Mouse (Mus musculus) embryonic facial prominence, embryonic 11.5 days (tissue): ENCODE measurements around the gene Tcf25. TPM values are rescaled to one million over a fixed set of nuclear protein-coding genes. Genes with fewer than 3 reads are reported as not detected.
A peak's percentile ranks its signal among the peaks of the same experiment; 100 is the strongest.
"Not testable (repeated sequence)": the region's sequence is repeated elsewhere in the genome, so short reads cannot be mapped to it uniquely, and the experiment has no call there.

Experiments
- ATAC-seq: fragments of 200-750 bp; cut with Nextera tagmentation; replicated peaks from 2 replicates; pipeline ENCODE4 v1.8.0; 2017; ENCODE audit warnings: low read depth; ENCODE audit not compliant: insufficient number of reproducible peaks, low FRiP score, low TSS enrichment
- DNase-seq: peaks from one replicate; pipeline ENCODE4 v3.0.0-alpha.2; 2015; ENCODE audit warnings: low spot score
- H3K27ac ChIP-seq: fragments of 300-500 bp; sonication (generic); replicated peaks from 2 replicates; pipeline ENCODE4 v1.5.1; 2014; ENCODE audit warnings: mild to moderate bottlenecking, low read depth, low read length, control low read depth
- H3K27me3 ChIP-seq: fragments of 300-500 bp; sonication (generic); 2 replicates; pipeline ENCODE4 v1.6.1; 2014; ENCODE audit warnings: mild to moderate bottlenecking, low read length, moderate library complexity, mixed read lengths; ENCODE audit not compliant: control insufficient read depth, insufficient read depth
- H3K36me3 ChIP-seq: fragments of 300-500 bp; sonication (generic); replicated peaks from 2 replicates; pipeline ENCODE4 v1.6.1; 2014; ENCODE audit warnings: low read depth, mild to moderate bottlenecking, low read length, moderate library complexity, mixed read lengths; ENCODE audit not compliant: control insufficient read depth, insufficient read depth
- H3K4me1 ChIP-seq: fragments of 300-500 bp; sonication (generic); 2 replicates; pipeline ENCODE4 v1.6.1; 2014; ENCODE audit warnings: low read length, mixed read lengths; ENCODE audit not compliant: control insufficient read depth, insufficient read depth
- H3K4me2 ChIP-seq: fragments of 300-500 bp; sonication (generic); 2 replicates; pipeline ENCODE4 v1.6.1; 2014; ENCODE audit warnings: low read depth, mild to moderate bottlenecking, control low read depth, low read length, moderate library complexity
- H3K4me3 ChIP-seq: fragments of 300-500 bp; sonication (generic); 2 replicates; pipeline ENCODE4 v1.5.1; 2014; ENCODE audit warnings: low read depth, low read length, control low read depth
- H3K9ac ChIP-seq: fragments of 300-500 bp; sonication (generic); replicated peaks from 2 replicates; pipeline ENCODE4 v1.6.1; 2014; ENCODE audit warnings: mild to moderate bottlenecking, control low read depth, low read length
- H3K9me3 ChIP-seq: fragments of 300-500 bp; sonication (generic); replicated peaks from 2 replicates; pipeline ENCODE4 v1.6.1; 2016; ENCODE audit warnings: mild to moderate bottlenecking, low read length, inconsistent platforms, mixed read lengths; ENCODE audit not compliant: control insufficient read depth
- WGBS: fragments of 180-500 bp; shearing (Covaris S2); extraction: QIAGEN DNeasy Blood & Tissue Kit; methylation state at CpG from one replicate; pipeline ENCODE4 v1.1.7; 2014; 5-methylcytosine and 5-hydroxymethylcytosine counted together
- polyA plus RNA-seq: library from polyadenylated mRNA; unstranded; fragments of >200 nt; fragmentation: Nextera tagmentation; extraction: Ambion mirVana; gene quantifications from 2 replicates; pipeline ENCODE4 v1.2.1, GENCODE M21; 2014

Tcf25 gene
- polyA plus RNA-seq, 1 experiment from 2014 or later: 151 TPM

DNA sequence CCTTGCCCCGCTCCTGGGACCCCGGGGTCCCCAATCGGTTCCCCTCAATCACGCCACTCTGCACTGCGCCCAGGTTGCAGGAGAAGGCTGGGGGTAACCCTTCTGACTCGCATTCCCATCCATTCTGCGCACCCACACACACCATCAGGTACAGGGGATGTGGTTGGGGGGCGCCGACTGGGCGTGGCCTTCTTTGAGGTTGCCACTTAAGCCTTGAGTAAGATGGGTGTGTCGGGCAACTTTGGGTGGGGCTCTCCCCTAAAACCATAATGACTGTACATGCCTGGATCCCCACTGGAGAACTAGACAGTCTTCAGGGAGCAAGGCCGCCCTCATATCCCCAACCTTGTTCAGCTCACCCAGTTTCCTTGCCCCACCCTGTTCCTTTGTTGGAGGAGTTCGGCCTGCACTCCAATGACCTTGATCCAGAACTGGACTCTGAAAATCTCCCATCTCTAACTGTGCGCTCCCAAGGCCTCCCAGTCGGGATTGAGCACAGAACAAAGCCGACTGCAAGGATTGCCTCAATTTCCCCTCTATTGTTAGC lies 38.3 kb downstream of the Tcf25 start:
- H3K9me3 ChIP-seq: no peaks in the 10 kb centered on the region
- H3K4me1 ChIP-seq: no peaks in the 10 kb centered on the region
- peak overlapping the region; percentile 6 for H3K9ac ChIP-seq
- H3K4me2 ChIP-seq: peak overlapping the region; percentile 57
- H3K36me3 ChIP-seq: no peaks in the 10 kb centered on the region
- DNase-seq (no peak), ATAC-seq (peak; percentile 3; the same call in 1 of the 2 replicates)
- H3K4me3 ChIP-seq: peak overlapping the region; percentile 45
- H3K27me3 ChIP-seq: peaks cover 45% of the 10 kb centered on the region
- no peak overlapping the region; the same call in 1 of the 2 replicates for H3K27ac ChIP-seq
- 7% methylated on average over 16 of the region's 16 CpGs for WGBS

GRCm38 (mm10) chr8:123412560-123413170 lies 39.1 kb downstream of the Tcf25 start:
- Histone ChIP-seq H3K36me3 (no peaks in the 10 kb centered on the region), H3K9me3 (no peaks in the 10 kb centered on the region), H3K27ac (no peak overlapping the region; the same call in 1 of the 2 replicates), H3K4me2 (peak overlapping the region; percentile 8), H3K9ac (peak overlapping the region; percentile 6; the same call in 1 of the 2 replicates), H3K4me1 (no peaks in the 10 kb centered on the region), H3K4me3 (peak overlapping the region; percentile 45), H3K27me3 (peaks cover 45% of the 10 kb centered on the region)
- peak; percentile 69 for DNase-seq
- WGBS: 0% methylated on average over 12 of the region's 12 CpGs
- peak; percentile 46; the same call in 1 of the 2 replicates for ATAC-seq

- 6% methylated on average over 9 of the region's 9 CpGs for WGBS
- Histone ChIP-seq H3K9ac (no peak overlapping the region), H3K27me3 (peaks cover 40% of the 10 kb centered on the region), H3K36me3 (no peaks in the 10 kb centered on the region), H3K27ac (no peak overlapping the region), H3K4me3 (peak overlapping the region; percentile 23), H3K4me2 (peak overlapping the region; percentile 10), H3K4me1 (no peaks in the 10 kb centered on the region), H3K9me3 (no peaks in the 10 kb centered on the region)
- ATAC-seq: no peak
- DNase-seq: peak; percentile 76
These were observed 40.7 kb downstream of the Tcf25 start for GRCm38 (mm10) chr8:123414255-123414654.

GRCm38 (mm10) chr8:123414997-123415696 lies 41.6 kb downstream of the Tcf25 start:
- H3K9me3 ChIP-seq, H3K27ac ChIP-seq, H3K9ac ChIP-seq, ATAC-seq, DNase-seq, H3K4me1 ChIP-seq, H3K4me3 ChIP-seq, H3K36me3 ChIP-seq, H3K4me2 ChIP-seq: not testable (repeated sequence)
- H3K27me3 ChIP-seq: peaks cover 35% of the 10 kb centered on the region
- WGBS: 87% methylated on average over 5 of the region's 5 CpGs

GRCm38 (mm10) chr8:123415967-123416943 lies 42.7 kb downstream of the Tcf25 start:
- no peak for ATAC-seq
- H3K4me3 ChIP-seq: no peak overlapping the region
- no peak overlapping the region for H3K27ac ChIP-seq
- H3K4me1 ChIP-seq: no peaks in the 10 kb centered on the region
- H3K27me3 ChIP-seq: peaks cover 27% of the 10 kb centered on the region
- no peaks in the 10 kb centered on the region for H3K36me3 ChIP-seq
- H3K4me2 ChIP-seq: no peak overlapping the region
- no peaks in the 10 kb centered on the region for H3K9me3 ChIP-seq
- no peak overlapping the region for H3K9ac ChIP-seq
- WGBS: 77% methylated on average over 8 of the region's 8 CpGs
- DNase-seq: no peak

DNA sequence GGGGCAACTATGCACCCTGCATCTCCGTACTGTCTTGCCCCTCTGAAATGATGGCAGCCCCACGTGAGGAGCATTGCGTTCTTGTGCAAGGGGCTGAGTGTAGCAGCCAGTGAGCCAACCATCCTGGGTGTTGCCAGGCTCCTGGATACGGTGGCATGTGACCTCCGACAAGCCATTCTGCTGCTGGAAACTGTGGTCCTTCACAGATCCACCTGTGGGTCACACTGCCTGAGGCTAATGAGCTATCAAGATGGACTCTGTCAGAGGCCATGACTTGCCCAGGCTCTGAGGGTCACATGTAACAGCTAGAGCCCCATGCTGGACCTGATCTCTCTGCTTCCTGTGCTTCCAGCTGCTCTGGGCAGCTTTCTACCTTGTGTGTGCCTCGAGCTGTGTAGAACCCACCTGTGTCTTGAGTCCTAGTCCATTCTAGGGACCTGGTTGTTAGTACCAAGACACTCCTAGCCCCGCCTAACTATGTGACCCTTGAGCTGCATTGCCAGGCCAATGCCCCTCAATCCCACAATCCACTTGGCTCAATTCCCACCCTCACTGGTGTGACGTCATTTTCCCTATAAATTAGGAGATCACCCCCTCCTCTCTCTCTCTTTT lies 43.5 kb downstream of the Tcf25 start:
- ATAC-seq (no peak), DNase-seq (no peak)
- H3K9ac ChIP-seq: no peak overlapping the region
- no peaks in the 10 kb centered on the region for H3K4me1 ChIP-seq
- WGBS: 78% methylated on average over 8 of the region's 8 CpGs
- H3K27me3 ChIP-seq: peaks cover 19% of the 10 kb centered on the region
- H3K36me3 ChIP-seq: no peaks in the 10 kb centered on the region
- no peaks in the 10 kb centered on the region for H3K9me3 ChIP-seq
- no peak overlapping the region for H3K27ac ChIP-seq
- no peak overlapping the region for H3K4me2 ChIP-seq
- H3K4me3 ChIP-seq: no peak overlapping the region

GRCm38 (mm10) chr8:123419711-123420110 lies 46.2 kb downstream of the Tcf25 start:
- Histone ChIP-seq H3K4me1 (no peaks in the 10 kb centered on the region), H3K4me3 (no peak overlapping the region), H3K36me3 (no peaks in the 10 kb centered on the region), H3K27me3 (no peaks in the 10 kb centered on the region), H3K4me2 (no peak overlapping the region), H3K9ac (no peak overlapping the region), H3K27ac (no peak overlapping the region), H3K9me3 (no peaks in the 10 kb centered on the region)
- DNase-seq: no peak
- WGBS: 92% methylated on average over 4 of the region's 4 CpGs
- no peak for ATAC-seq
